Mouse (Mus musculus) gastrocnemius, adult 18-20 months (tissue): ENCODE measurements at regions not wholly inside any gene's neighbourhood (a gene's known extent, or its start where the extent isn't known, plus 50 kb on each side); places are given as distances from the start of the nearest gene placed in this dataset.

Source experiments
- DNase-seq: peaks from one replicate; pipeline ENCODE4 v3.0.0; 2021; ENCODE audit warnings: low spot score

DNA sequence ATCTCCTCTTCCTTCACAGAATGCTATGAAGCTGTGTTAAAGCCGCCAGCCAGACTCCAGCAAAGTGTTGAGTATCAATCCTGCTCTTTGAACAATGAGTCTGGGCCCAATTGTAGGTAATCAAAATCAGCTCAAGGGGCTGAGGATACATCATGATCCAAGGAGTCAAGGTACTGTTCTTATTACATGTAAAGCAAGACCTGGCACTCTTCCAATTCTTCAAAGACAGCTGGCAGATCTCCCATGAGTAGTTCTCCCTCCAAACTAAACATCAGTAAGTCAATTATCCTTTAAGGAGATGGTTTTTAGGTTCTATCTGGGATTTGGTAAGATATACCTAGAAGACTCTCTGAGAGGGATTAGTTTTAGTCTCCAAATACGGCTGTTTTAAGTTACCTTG lies 76.5 kb upstream of the Pard3b start:
- DNase-seq, result no peak

DNA sequence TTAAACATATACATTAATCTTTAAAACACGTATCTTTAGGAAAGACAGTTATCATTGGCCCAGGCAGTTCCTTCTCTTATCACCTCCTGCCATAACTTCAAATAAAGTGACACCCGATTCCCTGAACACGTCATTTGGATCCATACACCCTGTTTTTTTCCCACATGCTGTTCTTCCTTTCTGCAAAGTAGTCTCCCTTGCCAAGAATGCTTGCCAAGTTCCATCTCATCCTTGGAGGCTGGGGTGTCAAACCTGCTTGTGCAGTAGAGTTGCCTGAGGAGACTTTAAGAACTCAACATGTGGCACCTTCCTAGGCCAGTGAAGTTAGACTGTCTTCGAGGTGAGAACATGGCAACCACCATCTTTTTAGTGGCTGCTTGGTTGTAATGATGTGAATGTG lies 73.2 kb upstream of the Pard3b start:
- DNase-seq, result no peak

DNA sequence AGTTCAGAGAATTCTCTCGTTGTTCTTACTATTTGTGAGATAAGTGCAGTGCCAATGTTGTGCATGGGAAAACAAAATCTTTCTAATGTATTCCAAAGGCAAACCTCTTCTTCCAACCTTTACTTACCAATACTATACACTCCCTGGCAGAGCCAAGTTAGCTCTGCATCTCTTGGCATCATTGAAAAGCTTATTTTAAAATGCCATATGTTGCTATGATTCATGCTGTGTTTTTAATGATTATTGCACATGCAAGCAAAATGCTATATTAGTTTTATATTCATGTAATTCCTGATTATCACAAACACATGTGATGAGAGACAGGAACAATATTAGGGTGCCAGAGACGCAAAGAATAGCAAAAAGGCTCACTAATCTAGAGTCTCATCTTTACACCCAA lies 64.3 kb upstream of the Pard3b start:
- DNase-seq, result no peak

DNA sequence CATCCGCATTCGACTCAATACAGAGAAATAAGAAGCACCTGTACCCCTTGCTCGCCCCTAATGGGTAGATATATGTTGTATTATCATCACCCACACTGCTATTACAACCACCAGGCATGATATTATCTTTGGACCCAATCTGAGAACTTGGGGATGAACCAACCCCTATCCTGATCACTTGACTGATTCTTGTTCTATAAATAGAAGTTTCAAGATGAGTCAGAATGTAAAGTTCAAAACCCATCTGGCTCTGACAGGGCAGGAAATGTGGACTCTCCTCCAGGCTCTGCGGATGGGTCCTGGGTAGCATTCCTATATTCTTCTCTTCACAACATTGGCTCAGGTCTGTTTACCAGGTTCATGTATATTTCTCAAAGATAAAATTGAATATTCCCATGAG lies 61.9 kb upstream of the Pard3b start:
- no peak for DNase-seq

DNA sequence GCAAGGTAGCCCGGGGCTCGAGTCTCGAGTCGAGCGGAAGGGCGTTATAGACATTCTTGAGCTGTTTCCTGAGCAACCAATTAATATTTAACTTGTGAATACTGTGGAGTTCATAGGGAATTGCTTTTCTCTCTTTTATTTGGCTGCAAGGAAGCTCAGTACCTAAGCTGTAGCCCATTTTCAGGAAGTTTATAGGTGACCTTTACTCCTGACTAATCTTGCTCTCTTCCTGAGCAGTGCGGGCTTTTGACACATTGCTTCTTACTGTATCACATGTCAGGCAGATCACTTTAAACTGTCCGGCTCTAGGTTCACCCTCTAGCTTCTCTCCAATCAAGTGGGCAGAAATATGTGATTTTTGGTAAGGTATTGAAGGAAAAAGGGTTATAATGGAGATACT lies 51.4 kb upstream of the Pard3b start:
- DNase-seq, result no peak
